Mouse (Mus musculus) thymus, adult 2 months (tissue): ENCODE results near the gene Hist1h2br.

Experiments
- CTCF ChIP-seq: fragments of 200-500 bp; IDR thresholded peaks from 2 replicates; pipeline ENCODE4 v1.5.1; 2012; ENCODE audit warnings: mild to moderate bottlenecking, control low read depth, low read length, moderate library complexity, borderline replicate concordance; ENCODE audit not compliant: control insufficient read depth, poor library complexity, insufficient read depth; ENCODE audit errors: extremely low read depth
- POLR2A ChIP-seq: fragments of 200-500 bp; IDR thresholded peaks from 2 replicates; pipeline ENCODE4 v1.6.1; 2012; ENCODE audit warnings: mild to moderate bottlenecking, low read length, control low read depth, moderate library complexity; ENCODE audit not compliant: control insufficient read depth, poor library complexity, insufficient read depth; ENCODE audit errors: extremely low read depth

GRCm38 (mm10) chr13:21883407-21883806, 49.9 kb downstream of the Hist1h2br start:
- no peak for TF ChIP-seq CTCF
- TF ChIP-seq POLR2A: no peak
